Mouse (Mus musculus) hindbrain, postnatal 0 days (tissue): Measurements from ENCODE around the gene Rragd. TPM values are rescaled to one million over a fixed set of nuclear protein-coding genes. Genes with fewer than 3 reads are reported as not detected.

Experiments
- ATAC-seq: fragments of 200-750 bp; cut with Nextera tagmentation; 2 replicates; pipeline ENCODE4 v1.8.0; 2017; ENCODE audit warnings: mild to moderate bottlenecking, moderate TSS enrichment, moderate library complexity
- DNase-seq: peaks from one replicate; pipeline ENCODE4 v3.0.0-alpha.2; 2015; ENCODE audit warnings: low spot score
- H3K27ac ChIP-seq: fragments of 300-500 bp; sonication (generic); 2 replicates; pipeline ENCODE4 v1.5.1; 2014; ENCODE audit warnings: mild to moderate bottlenecking
- H3K27me3 ChIP-seq: fragments of 300-500 bp; sonication (generic); 2 replicates; pipeline ENCODE4 v1.6.1; 2014; ENCODE audit warnings: low read length, mixed read lengths; ENCODE audit not compliant: insufficient read depth
- H3K36me3 ChIP-seq: fragments of 300-500 bp; sonication (generic); 2 replicates; pipeline ENCODE4 v1.6.1; 2014; ENCODE audit warnings: low read length, mixed read lengths; ENCODE audit not compliant: insufficient read depth
- H3K4me1 ChIP-seq: fragments of 300-500 bp; sonication (generic); 2 replicates; pipeline ENCODE4 v1.6.1; 2014; ENCODE audit warnings: antibody characterized with exemption, low read length, mixed read lengths; ENCODE audit not compliant: insufficient read depth
- H3K4me2 ChIP-seq: fragments of 300-500 bp; sonication (generic); 2 replicates; pipeline ENCODE4 v1.6.1; 2014; ENCODE audit warnings: low read depth, mild to moderate bottlenecking, low read length, moderate library complexity, mixed read lengths
- H3K4me3 ChIP-seq: fragments of 300-500 bp; sonication (generic); 2 replicates; pipeline ENCODE4 v1.5.1; 2014; ENCODE audit warnings: low read length
- H3K9ac ChIP-seq: fragments of 300-500 bp; sonication (generic); replicated peaks from 2 replicates; pipeline ENCODE4 v1.6.1; 2014; ENCODE audit warnings: mild to moderate bottlenecking, low read length, moderate library complexity, mixed read lengths
- H3K9me3 ChIP-seq: fragments of 300-500 bp; sonication (generic); 2 replicates; pipeline ENCODE4 v1.6.1; 2016; ENCODE audit warnings: low read length, mixed read lengths
- CTCF ChIP-seq: IDR thresholded peaks from 2 replicates; pipeline ENCODE4 v1.5.1; 2016; ENCODE audit warnings: antibody characterized with exemption, control low read depth, low read depth
- WGBS: fragments of 180-500 bp; shearing (Covaris S2); extraction: QIAGEN DNeasy Blood & Tissue Kit; methylation state at CpG from one replicate; pipeline ENCODE4 v1.1.7; 2014; 5-methylcytosine and 5-hydroxymethylcytosine counted together
- polyA plus RNA-seq: library from polyadenylated mRNA; unstranded; fragments of >200 nt; fragmentation: Nextera tagmentation; extraction: Ambion mirVana; gene quantifications from 2 replicates; pipeline ENCODE4 v1.2.1, GENCODE M21; 2015
- total RNA-seq: library from RNA; depleted of rRNA; stranded (reverse); fragments of >200 nt; gene quantifications from 2 replicates; pipeline ENCODE4 v1.2.3, GENCODE M21; 2014

Gene Rragd
- total and polyA plus RNA-seq, 2 experiments from 2014 or later = 26.1 to 37.5 TPM

- Histone ChIP-seq H3K4me2 (no peak overlapping the region), H3K9me3 (no peaks in the 10 kb centered on the region), H3K27me3 (no peaks in the 10 kb centered on the region), H3K4me3 (no peak overlapping the region), H3K4me1 (no peaks in the 10 kb centered on the region), H3K27ac (no peak overlapping the region), H3K36me3 (peaks cover 12% of the 10 kb centered on the region; the same call in 1 of the 2 replicates), H3K9ac (no peak overlapping the region)
- ATAC-seq = peak; percentile 85
- peak; percentile 97 for TF ChIP-seq CTCF
- 45% methylated on average over 9 of the region's 9 CpGs for WGBS
- DNase-seq = peak; percentile 92
These were observed 35.6 kb downstream of the Rragd start for GRCm38 (mm10) chr4:33018361-33018999.

- Histone ChIP-seq H3K4me2 (no peak overlapping the region), H3K9ac (no peak overlapping the region), H3K27me3 (no peaks in the 10 kb centered on the region), H3K36me3 (peaks cover 12% of the 10 kb centered on the region; the same call in 1 of the 2 replicates), H3K27ac (no peak overlapping the region), H3K4me3 (no peak overlapping the region), H3K9me3 (no peaks in the 10 kb centered on the region), H3K4me1 (no peaks in the 10 kb centered on the region)
- TF ChIP-seq CTCF = no peak
- ATAC-seq = no peak
- no peak for DNase-seq
- 82% methylated on average over 8 of the region's 8 CpGs for WGBS
These were observed 41.6 kb downstream of the Rragd start for GRCm38 (mm10) chr4:33024420-33024819.

- no peak for TF ChIP-seq CTCF
- ATAC-seq = no peak
- H3K9me3 ChIP-seq = no peaks in the 10 kb centered on the region
- 90% methylated on average over 7 of the region's 7 CpGs for WGBS
- no peak overlapping the region for H3K4me3 ChIP-seq
- H3K4me1 ChIP-seq = peaks cover 8% of the 10 kb centered on the region
- no peaks in the 10 kb centered on the region for H3K27me3 ChIP-seq
- H3K27ac ChIP-seq = no peak overlapping the region
- no peak overlapping the region for H3K9ac ChIP-seq
- no peak for DNase-seq
- no peak overlapping the region for H3K4me2 ChIP-seq
- no peaks in the 10 kb centered on the region; the same call in 1 of the 2 replicates for H3K36me3 ChIP-seq
These were observed 46.3 kb downstream of the Rragd start for GRCm38 (mm10) chr4:33029104-33029503.

GRCm38 (mm10) chr4:33030264-33031194, 47.7 kb downstream of the Rragd start:
- TF ChIP-seq CTCF = no peak; the same call in 1 of the 2 replicates
- peak; percentile 39 for DNase-seq
- peak; percentile 82 for ATAC-seq
- WGBS = 1% methylated on average over 51 of the region's 55 CpGs
- H3K36me3 ChIP-seq = no peaks in the 10 kb centered on the region; the same call in 1 of the 2 replicates
- peaks cover 8% of the 10 kb centered on the region for H3K4me1 ChIP-seq
- peak overlapping the region; percentile 55 for H3K4me2 ChIP-seq
- no peaks in the 10 kb centered on the region for H3K9me3 ChIP-seq
- H3K27me3 ChIP-seq = no peaks in the 10 kb centered on the region
- peak overlapping the region; percentile 89 for H3K9ac ChIP-seq
- H3K4me3 ChIP-seq = peak overlapping the region; percentile 74
- H3K27ac ChIP-seq = peak overlapping the region; percentile 98

GRCm38 (mm10) chr4:33031195-33031960, 48.5 kb downstream of the Rragd start, which contains the start of gene Ube2j1:
Gene Ube2j1, plus strand, starts transcription at chr4:33031416.
- Histone ChIP-seq H3K9me3 (no peaks in the 10 kb centered on the region), H3K27me3 (no peaks in the 10 kb centered on the region), H3K4me2 (peak within 1 kb of the TSS; percentile 55), H3K9ac (peak within 1 kb of the TSS; percentile 89), H3K4me3 (peak within 1 kb of the TSS; percentile 74), H3K27ac (peak within 1 kb of the TSS; percentile 98), H3K4me1 (peaks cover 8% of the 10 kb centered on the region), H3K36me3 (no peaks in the 10 kb centered on the region; the same call in 1 of the 2 replicates)
- WGBS = under 1% methylated on average over 83 of the region's 123 CpGs
- ATAC-seq (peak; percentile 96), DNase-seq (peak; percentile 96)
- no peak for TF ChIP-seq CTCF

- H3K9me3 ChIP-seq = no peaks in the 10 kb centered on the region
- no peaks in the 10 kb centered on the region for H3K27me3 ChIP-seq
- WGBS = 4% methylated on average over 4 of the region's 4 CpGs
- H3K4me1 ChIP-seq = peaks cover 8% of the 10 kb centered on the region
- peak overlapping the region; percentile 89 for H3K9ac ChIP-seq
- peak overlapping the region; percentile 74 for H3K4me3 ChIP-seq
- ATAC-seq (no peak), DNase-seq (no peak)
- no peak for TF ChIP-seq CTCF
- peak overlapping the region; percentile 98; the same call in 1 of the 2 replicates for H3K27ac ChIP-seq
- H3K36me3 ChIP-seq = no peaks in the 10 kb centered on the region
- peak overlapping the region; percentile 55 for H3K4me2 ChIP-seq
These were observed 49.2 kb downstream of the Rragd start for GRCm38 (mm10) chr4:33032045-33032444.
